Mouse (Mus musculus) gastrocnemius, postnatal 25 days (tissue): ENCODE results near the gene Pdzrn3. TPM values are rescaled to one million over a fixed set of nuclear protein-coding genes. Genes with fewer than 3 reads are reported as not detected.

Experiments
- DNase-seq: peaks from one replicate; pipeline ENCODE4 v3.0.0; 2022
- total RNA-seq, 2 experiments: library from RNA; stranded (reverse); gene quantifications; 1 replicate in 1 of 2; 2 replicates in 1 of 2; pipeline ENCODE4 v1.2.3; 2021

Gene Pdzrn3
- total RNA-seq, 2 experiments from 2014 or later = 52.5 to 72.9 TPM

- DNase-seq = no peak
These were observed 120.3 kb downstream of the Pdzrn3 start for GRCm38 (mm10) chr6:101257418-101257817.

GRCm38 (mm10) chr6:101254652-101255051 is 123.0 kb downstream of the Pdzrn3 start:
- no peak for DNase-seq

- no peak for DNase-seq
These were observed 125.6 kb downstream of the Pdzrn3 start for GRCm38 (mm10) chr6:101251916-101252603.

GRCm38 (mm10) chr6:101251160-101251559 is 126.5 kb downstream of the Pdzrn3 start:
- no peak for DNase-seq

GRCm38 (mm10) chr6:101246137-101246536 is 131.6 kb downstream of the Pdzrn3 start:
- no peak for DNase-seq

- DNase-seq = no peak
These were observed 133.3 kb downstream of the Pdzrn3 start for GRCm38 (mm10) chr6:101244355-101244754.

- DNase-seq = no peak
These were observed 134.4 kb downstream of the Pdzrn3 start for GRCm38 (mm10) chr6:101243189-101243815.

- DNase-seq = no peak
These were observed 141.0 kb downstream of the Pdzrn3 start for GRCm38 (mm10) chr6:101236641-101237246.

GRCm38 (mm10) chr6:101236230-101236629 is 141.5 kb downstream of the Pdzrn3 start:
- no peak for DNase-seq

GRCm38 (mm10) chr6:101234349-101234748 is 143.3 kb downstream of the Pdzrn3 start:
- DNase-seq = no peak

GRCm38 (mm10) chr6:101233680-101234079 is 144.0 kb downstream of the Pdzrn3 start:
- DNase-seq = no peak

- no peak for DNase-seq
These were observed 150.3 kb downstream of the Pdzrn3 start for GRCm38 (mm10) chr6:101227294-101227855.

- no peak for DNase-seq
These were observed 157.4 kb downstream of the Pdzrn3 start for GRCm38 (mm10) chr6:101220307-101220706.

GRCm38 (mm10) chr6:101219004-101219403 is 158.7 kb downstream of the Pdzrn3 start:
- no peak for DNase-seq

- no peak for DNase-seq
These were observed 159.5 kb downstream of the Pdzrn3 start for GRCm38 (mm10) chr6:101218197-101218596.

GRCm38 (mm10) chr6:101217756-101218155 is 159.9 kb downstream of the Pdzrn3 start:
- DNase-seq = no peak

- DNase-seq = no peak
These were observed 162.3 kb downstream of the Pdzrn3 start for GRCm38 (mm10) chr6:101215436-101215791.

GRCm38 (mm10) chr6:101214734-101215435 is 162.8 kb downstream of the Pdzrn3 start:
- DNase-seq = no peak

- no peak for DNase-seq
These were observed 164.6 kb downstream of the Pdzrn3 start for GRCm38 (mm10) chr6:101213066-101213465.

- DNase-seq = no peak
These were observed 165.6 kb downstream of the Pdzrn3 start for GRCm38 (mm10) chr6:101212086-101212485.

GRCm38 (mm10) chr6:101211361-101211841 is 166.3 kb downstream of the Pdzrn3 start:
- no peak for DNase-seq

- DNase-seq = no peak
These were observed 178.8 kb downstream of the Pdzrn3 start for GRCm38 (mm10) chr6:101198943-101199298.
